Mouse (Mus musculus): Measurements from ENCODE around the gene Coro1b.

- TF ChIP-seq CTCF (IDR thresholded peaks at IDR 0.05; ENCODE audit: borderline replicate concordance, insufficient read depth, low read length): no peak
- TF ChIP-seq POLR2A (IDR thresholded peaks at IDR 0.05; ENCODE audit: low read depth, low read length): no peak
Observed at GRCm38 (mm10) chr19:4136463-4136862, 12.0 kb upstream of the Coro1b start.
